Mouse (Mus musculus) brain, embryonic 18.5 days (tissue): ENCODE results near the gene Gm3029.
"Not testable (repeated sequence)": the region's sequence is repeated elsewhere in the genome, so short reads cannot be mapped to it uniquely, and the experiment has no call there.

Source experiments
- DNase-seq: peaks from one replicate; pipeline ENCODE4 v3.0.0-alpha.2; 2012; ENCODE audit warnings: low read depth, low spot score

The Gm3029 gene

GRCm38 (mm10) chr14:3931456-3931855 is at the start of gene Gm3029:
Gene Gm3029 (plus strand): TSS chr14:3931756.
- DNase-seq = not testable (repeated sequence)

- not testable (repeated sequence) for DNase-seq
Measured at GRCm38 (mm10) chr14:3883872-3884271, 47.7 kb upstream of the Gm3029 start, which contains the start of gene Gm2916. Gene Gm2916 (plus strand): TSS chr14:3884172.

GRCm38 (mm10) chr14:3963247-3963646 is 31.7 kb downstream of the Gm3029 start, which contains the start of gene Gm3095:
Gene Gm3095 (plus strand): TSS chr14:3963547.
- not testable (repeated sequence) for DNase-seq
